Mouse (Mus musculus) 3T3-L1 (cell line): ENCODE data around the gene Fbxw8.
A peak's percentile ranks its signal among the peaks of the same experiment; 100 is the strongest.

ENCODE experiments used
- DNase-seq: peaks from one replicate; pipeline ENCODE4 v3.0.0-alpha.2; 2015; ENCODE audit warnings: low read depth, low spot score

Gene Fbxw8

GRCm38 (mm10) chr5:118076721-118077592, 78.3 kb downstream of the Fbxw8 start:
- DNase-seq, result no peak

- no peak for DNase-seq
Measured at GRCm38 (mm10) chr5:118073213-118073773, 82.0 kb downstream of the Fbxw8 start.

- DNase-seq, result no peak
Measured at GRCm38 (mm10) chr5:118071766-118072165, 83.5 kb downstream of the Fbxw8 start.

- peak; percentile 89 for DNase-seq
Measured at GRCm38 (mm10) chr5:118069315-118069714, 85.9 kb downstream of the Fbxw8 start.

- no peak for DNase-seq
Measured at GRCm38 (mm10) chr5:118067984-118068494, 87.2 kb downstream of the Fbxw8 start.

GRCm38 (mm10) chr5:118067572-118067971, 87.7 kb downstream of the Fbxw8 start:
- peak; percentile 56 for DNase-seq

- DNase-seq, result peak; percentile 79
Measured at GRCm38 (mm10) chr5:118066828-118067227, 88.4 kb downstream of the Fbxw8 start.

- DNase-seq, result no peak
Measured at GRCm38 (mm10) chr5:118065516-118066255, 89.6 kb downstream of the Fbxw8 start.

- no peak for DNase-seq
Measured at GRCm38 (mm10) chr5:118064284-118064901, 90.9 kb downstream of the Fbxw8 start.

- peak; percentile 68 for DNase-seq
Measured at GRCm38 (mm10) chr5:118063181-118063621, 92.1 kb downstream of the Fbxw8 start.

- no peak for DNase-seq
Measured at GRCm38 (mm10) chr5:118061391-118061790, 93.9 kb downstream of the Fbxw8 start.

GRCm38 (mm10) chr5:118059646-118060045, 95.6 kb downstream of the Fbxw8 start:
- DNase-seq, result no peak

- DNase-seq, result no peak
Measured at GRCm38 (mm10) chr5:118058858-118059257, 96.4 kb downstream of the Fbxw8 start.

- DNase-seq, result no peak
Measured at GRCm38 (mm10) chr5:118057508-118058111, 97.7 kb downstream of the Fbxw8 start.

GRCm38 (mm10) chr5:118053205-118053604, 102.1 kb downstream of the Fbxw8 start:
- DNase-seq, result no peak

- DNase-seq, result no peak
Measured at GRCm38 (mm10) chr5:118051981-118052662, 103.1 kb downstream of the Fbxw8 start.

GRCm38 (mm10) chr5:118050743-118051142, 104.5 kb downstream of the Fbxw8 start:
- DNase-seq, result no peak

- no peak for DNase-seq
Measured at GRCm38 (mm10) chr5:118048928-118049327, 106.3 kb downstream of the Fbxw8 start.

GRCm38 (mm10) chr5:118048412-118048811, 106.9 kb downstream of the Fbxw8 start:
- no peak for DNase-seq

- DNase-seq, result no peak
Measured at GRCm38 (mm10) chr5:118047091-118047757, 108.0 kb downstream of the Fbxw8 start.
